Mouse (Mus musculus): ENCODE data around the gene Cnbd2.

- TF ChIP-seq POLR2A (IDR thresholded peaks at IDR 0.05; ENCODE audit: low read depth, low read length): no peak
- TF ChIP-seq CTCF (IDR thresholded peaks at IDR 0.05; ENCODE audit: extremely low read depth, insufficient read depth, insufficient read length, insufficient replicate concordance): no peak
Observed at GRCm38 (mm10) chr2:156418467-156418866, 106.4 kb downstream of the Cnbd2 start.

Data from spleen, adult 2 months (tissue).